Mouse (Mus musculus) liver (tissue): ENCODE measurements around the gene Cd163.
"Not testable (repeated sequence)": the region's sequence is repeated elsewhere in the genome, so short reads cannot be mapped to it uniquely, and the experiment has no call there.

ENCODE experiments used
- DNase-seq: peaks from one replicate; pipeline ENCODE4 v3.0.0-alpha.2; 2020; ENCODE audit warnings: mixed read lengths

Gene Cd163

GRCm38 (mm10) chr6:124304356-124304755 lies at the start of gene Cd163:
Gene Cd163 (plus strand): TSS chr6:124304656.
- DNase-seq: no peak

GRCm38 (mm10) chr6:124255721-124256470 lies 48.6 kb upstream of the Cd163 start:
- no peak for DNase-seq

- peak; percentile 68 for DNase-seq
These were observed 44.1 kb upstream of the Cd163 start for GRCm38 (mm10) chr6:124260198-124260931.

GRCm38 (mm10) chr6:124262696-124263095 lies 41.8 kb upstream of the Cd163 start:
- peak; percentile 70 for DNase-seq

- DNase-seq: peak; percentile 12
These were observed 31.1 kb upstream of the Cd163 start for GRCm38 (mm10) chr6:124273231-124273880.

- DNase-seq: no peak
These were observed 26.8 kb upstream of the Cd163 start for GRCm38 (mm10) chr6:124277641-124278040.

GRCm38 (mm10) chr6:124278291-124278690 lies 26.2 kb upstream of the Cd163 start:
- no peak for DNase-seq

- no peak for DNase-seq
These were observed 21.7 kb upstream of the Cd163 start for GRCm38 (mm10) chr6:124282731-124283130.

GRCm38 (mm10) chr6:124297378-124297777 lies 7.1 kb upstream of the Cd163 start:
- not testable (repeated sequence) for DNase-seq

- DNase-seq: no peak
These were observed 2.8 kb upstream of the Cd163 start for GRCm38 (mm10) chr6:124301447-124302192.

GRCm38 (mm10) chr6:124308935-124309334 lies 4.5 kb downstream of the Cd163 start:
- no peak for DNase-seq

GRCm38 (mm10) chr6:124312292-124312691 lies 7.8 kb downstream of the Cd163 start:
- no peak for DNase-seq

- DNase-seq: no peak
These were observed 15.9 kb downstream of the Cd163 start for GRCm38 (mm10) chr6:124320371-124320770.

- DNase-seq: no peak
These were observed 17.3 kb downstream of the Cd163 start for GRCm38 (mm10) chr6:124321481-124322475.

- no peak for DNase-seq
These were observed 24.0 kb downstream of the Cd163 start for GRCm38 (mm10) chr6:124328394-124328991.

GRCm38 (mm10) chr6:124329622-124330021 lies 25.2 kb downstream of the Cd163 start:
- no peak for DNase-seq

GRCm38 (mm10) chr6:124345096-124345495 lies 40.6 kb downstream of the Cd163 start:
- DNase-seq: no peak

- no peak for DNase-seq
These were observed 42.2 kb downstream of the Cd163 start for GRCm38 (mm10) chr6:124346613-124347012.

- DNase-seq: no peak
These were observed 48.8 kb downstream of the Cd163 start for GRCm38 (mm10) chr6:124353246-124353645.

GRCm38 (mm10) chr6:124358953-124359352 lies 54.5 kb downstream of the Cd163 start:
- no peak for DNase-seq

GRCm38 (mm10) chr6:124360549-124360948 lies 56.1 kb downstream of the Cd163 start:
- DNase-seq: no peak
